Mouse (Mus musculus): ENCODE data around the gene Plekhg2. TPM values are rescaled to one million over a fixed set of nuclear protein-coding genes. Genes with fewer than 3 reads are reported as not detected.
A peak's percentile ranks its signal among the peaks of the same experiment; 100 is the strongest.

The Plekhg2 gene
- polyA plus RNA-seq, 1 experiment from 2014 or later, result 35.8 TPM

DNA sequence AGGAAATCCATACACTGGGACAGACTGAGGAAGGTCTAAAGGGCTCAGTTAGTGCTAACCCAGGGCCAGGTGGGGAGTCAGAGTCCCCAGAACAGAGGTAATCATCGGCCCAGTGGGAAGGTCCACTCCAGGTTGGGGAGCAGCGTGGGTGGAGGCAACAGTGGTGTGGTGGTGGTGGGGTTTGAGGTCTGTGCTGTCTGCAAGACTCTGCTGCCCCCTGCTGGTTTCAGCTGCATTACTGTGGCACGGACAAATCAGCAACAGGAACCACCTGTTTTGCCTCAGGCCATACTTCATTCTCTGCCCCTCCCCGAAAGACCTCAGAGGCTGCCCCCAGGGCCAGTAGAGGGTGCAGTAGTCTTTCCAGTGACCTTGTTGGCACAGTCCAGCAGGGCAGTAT lies 14.1 kb upstream of the Plekhg2 start:
- Histone ChIP-seq H3K27me3 (ENCODE audit: control insufficient read depth, insufficient read depth, low read length) (no peaks in the 10 kb centered on the region), H3K4me1 (ENCODE audit: control insufficient read depth, insufficient read depth, low read length) (peaks cover 26% of the 10 kb centered on the region), H3K27ac (ENCODE audit: low read length) (peak overlapping the region; percentile 58), H3K4me2 (ENCODE audit: low read depth, low read length) (no peak overlapping the region), H3K9me3 (replicated peaks; ENCODE audit: control insufficient read depth, low read length) (no peaks in the 10 kb centered on the region), H3K9ac (ENCODE audit: low read length) (no peak overlapping the region), H3K4me3 (ENCODE audit: low read length) (no peak overlapping the region), H3K36me3 (ENCODE audit: control insufficient read depth, insufficient read depth) (peaks cover 29% of the 10 kb centered on the region)
- ATAC-seq (replicated peaks; ENCODE audit: extremely low read depth, insufficient read depth, low FRiP score), result peak; percentile 31
- 10% methylated on average over 4 of the region's 4 CpGs for WGBS

DNA sequence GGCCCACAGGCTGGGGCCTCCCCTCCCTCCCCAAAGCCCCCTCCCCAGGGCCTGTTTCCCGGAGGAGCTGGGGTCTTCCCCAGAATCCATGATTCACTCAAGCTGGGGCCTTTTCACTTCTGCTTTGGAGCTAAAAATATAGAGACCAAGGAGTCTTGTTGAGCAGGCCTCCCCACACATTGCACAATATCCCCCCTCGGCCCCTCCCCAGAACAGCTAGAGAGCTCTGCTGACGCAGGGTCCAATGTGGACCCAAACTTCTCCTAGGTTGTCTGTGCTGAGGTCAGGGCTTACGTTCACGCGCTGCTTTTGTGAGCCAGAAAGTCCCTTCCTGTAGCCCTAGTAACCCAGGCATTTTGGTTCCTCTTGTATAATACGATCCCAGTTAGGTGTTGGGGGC lies 13.6 kb upstream of the Plekhg2 start:
- peaks cover 28% of the 10 kb centered on the region for H3K4me1 ChIP-seq (ENCODE audit: control insufficient read depth, insufficient read depth, low read length)
- H3K4me3 ChIP-seq (ENCODE audit: low read length), result no peak overlapping the region
- H3K9me3 ChIP-seq (replicated peaks; ENCODE audit: control insufficient read depth, low read length), result no peaks in the 10 kb centered on the region
- ATAC-seq (replicated peaks; ENCODE audit: extremely low read depth, insufficient read depth, low FRiP score), result no peak
- H3K36me3 ChIP-seq (ENCODE audit: control insufficient read depth, insufficient read depth), result peaks cover 29% of the 10 kb centered on the region
- WGBS, result 76% methylated on average over 7 of the region's 7 CpGs
- peak overlapping the region; percentile 58 for H3K27ac ChIP-seq (ENCODE audit: low read length)
- H3K27me3 ChIP-seq (ENCODE audit: control insufficient read depth, insufficient read depth, low read length), result no peaks in the 10 kb centered on the region
- no peak overlapping the region for H3K4me2 ChIP-seq (ENCODE audit: low read depth, low read length)
- H3K9ac ChIP-seq (ENCODE audit: low read length), result no peak overlapping the region

DNA sequence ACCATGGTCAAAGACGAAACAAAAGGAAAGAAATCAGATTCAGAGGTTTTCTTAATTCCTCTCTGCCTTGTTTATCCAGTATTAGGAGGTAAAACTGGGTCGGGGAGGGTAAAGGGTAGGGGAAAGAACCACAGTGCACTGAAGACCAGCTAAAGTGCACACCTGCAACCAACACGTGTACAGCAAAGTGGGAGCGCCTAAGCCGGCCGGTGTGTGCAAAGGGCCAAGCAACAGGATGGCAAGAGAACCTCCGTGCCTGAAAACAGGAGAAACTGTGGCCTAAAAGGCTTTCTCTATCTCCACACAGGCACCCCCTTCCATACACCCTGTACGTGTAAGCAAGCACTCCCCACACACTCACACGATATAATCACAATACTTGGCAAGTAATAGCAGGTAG lies 12.8 kb upstream of the Plekhg2 start:
- 92% methylated on average over 9 of the region's 9 CpGs for WGBS
- Histone ChIP-seq H3K9ac (ENCODE audit: low read length) (no peak overlapping the region), H3K9me3 (replicated peaks; ENCODE audit: control insufficient read depth, low read length) (no peaks in the 10 kb centered on the region), H3K4me1 (ENCODE audit: control insufficient read depth, insufficient read depth, low read length) (peaks cover 36% of the 10 kb centered on the region), H3K27ac (ENCODE audit: low read length) (peak overlapping the region; percentile 22; the same call in 1 of the 2 replicates), H3K4me3 (ENCODE audit: low read length) (no peak overlapping the region), H3K36me3 (ENCODE audit: control insufficient read depth, insufficient read depth) (peaks cover 26% of the 10 kb centered on the region), H3K27me3 (ENCODE audit: control insufficient read depth, insufficient read depth, low read length) (no peaks in the 10 kb centered on the region), H3K4me2 (ENCODE audit: low read depth, low read length) (no peak overlapping the region)
- no peak for ATAC-seq (replicated peaks; ENCODE audit: extremely low read depth, insufficient read depth, low FRiP score)

GRCm38 (mm10) chr7:28384162-28384561 lies 11.8 kb upstream of the Plekhg2 start:
- H3K4me3 ChIP-seq (ENCODE audit: low read length), result no peak overlapping the region
- H3K9me3 ChIP-seq (replicated peaks; ENCODE audit: control insufficient read depth, low read length), result no peaks in the 10 kb centered on the region
- no peaks in the 10 kb centered on the region for H3K27me3 ChIP-seq (ENCODE audit: control insufficient read depth, insufficient read depth, low read length)
- peaks cover 44% of the 10 kb centered on the region for H3K4me1 ChIP-seq (ENCODE audit: control insufficient read depth, insufficient read depth, low read length)
- WGBS, result 80% methylated on average over 6 of the region's 6 CpGs
- ATAC-seq (replicated peaks; ENCODE audit: extremely low read depth, insufficient read depth, low FRiP score), result no peak
- peak overlapping the region; percentile 97; the same call in 1 of the 2 replicates for H3K27ac ChIP-seq (ENCODE audit: low read length)
- no peak overlapping the region for H3K4me2 ChIP-seq (ENCODE audit: low read depth, low read length)
- no peak overlapping the region for H3K9ac ChIP-seq (ENCODE audit: low read length)
- H3K36me3 ChIP-seq (ENCODE audit: control insufficient read depth, insufficient read depth), result peaks cover 19% of the 10 kb centered on the region; the same call in 1 of the 2 replicates

GRCm38 (mm10) chr7:28383606-28384005 lies 11.2 kb upstream of the Plekhg2 start:
- H3K27me3 ChIP-seq (ENCODE audit: control insufficient read depth, insufficient read depth, low read length), result no peaks in the 10 kb centered on the region
- H3K9me3 ChIP-seq (replicated peaks; ENCODE audit: control insufficient read depth, low read length), result no peaks in the 10 kb centered on the region
- peak overlapping the region; percentile 70 for H3K9ac ChIP-seq (ENCODE audit: low read length)
- no peak overlapping the region for H3K4me3 ChIP-seq (ENCODE audit: low read length)
- no peak for ATAC-seq (replicated peaks; ENCODE audit: extremely low read depth, insufficient read depth, low FRiP score)
- H3K27ac ChIP-seq (ENCODE audit: low read length), result peak overlapping the region; percentile 97
- 68% methylated on average over 4 of the region's 4 CpGs for WGBS
- H3K36me3 ChIP-seq (ENCODE audit: control insufficient read depth, insufficient read depth), result peaks cover 14% of the 10 kb centered on the region; the same call in 1 of the 2 replicates
- H3K4me2 ChIP-seq (ENCODE audit: low read depth, low read length), result no peak overlapping the region
- peaks cover 44% of the 10 kb centered on the region for H3K4me1 ChIP-seq (ENCODE audit: control insufficient read depth, insufficient read depth, low read length)

- Histone ChIP-seq H3K27ac (ENCODE audit: low read length) (peak overlapping the region; percentile 97), H3K4me2 (ENCODE audit: low read depth, low read length) (peak overlapping the region; percentile 66), H3K9me3 (replicated peaks; ENCODE audit: control insufficient read depth, low read length) (no peaks in the 10 kb centered on the region), H3K4me3 (ENCODE audit: low read length) (peak overlapping the region; percentile 42), H3K27me3 (ENCODE audit: control insufficient read depth, insufficient read depth, low read length) (no peaks in the 10 kb centered on the region), H3K36me3 (ENCODE audit: control insufficient read depth, insufficient read depth) (peaks cover 8% of the 10 kb centered on the region; the same call in 1 of the 2 replicates), H3K4me1 (ENCODE audit: control insufficient read depth, insufficient read depth, low read length) (peaks cover 48% of the 10 kb centered on the region), H3K9ac (ENCODE audit: low read length) (peak overlapping the region; percentile 70)
- 10% methylated on average over 11 of the region's 11 CpGs for WGBS
- no peak for ATAC-seq (replicated peaks; ENCODE audit: extremely low read depth, insufficient read depth, low FRiP score)
These were observed 10.6 kb upstream of the Plekhg2 start for GRCm38 (mm10) chr7:28382981-28383396.

GRCm38 (mm10) chr7:28382347-28382951 lies 10.1 kb upstream of the Plekhg2 start:
- H3K27me3 ChIP-seq (ENCODE audit: control insufficient read depth, insufficient read depth, low read length), result no peaks in the 10 kb centered on the region
- H3K4me3 ChIP-seq (ENCODE audit: low read length), result peak overlapping the region; percentile 42
- 0 out of 2 replicates have a peak, but pooled peaks cover 9% of the 10 kb centered on the region for H3K36me3 ChIP-seq (ENCODE audit: control insufficient read depth, insufficient read depth)
- H3K27ac ChIP-seq (ENCODE audit: low read length), result peak overlapping the region; percentile 97
- ATAC-seq (replicated peaks; ENCODE audit: extremely low read depth, insufficient read depth, low FRiP score), result no peak
- peaks cover 53% of the 10 kb centered on the region for H3K4me1 ChIP-seq (ENCODE audit: control insufficient read depth, insufficient read depth, low read length)
- peak overlapping the region; percentile 66 for H3K4me2 ChIP-seq (ENCODE audit: low read depth, low read length)
- H3K9me3 ChIP-seq (replicated peaks; ENCODE audit: control insufficient read depth, low read length), result no peaks in the 10 kb centered on the region
- H3K9ac ChIP-seq (ENCODE audit: low read length), result peak overlapping the region; percentile 70
- 21% methylated on average over 10 of the region's 12 CpGs for WGBS

DNA sequence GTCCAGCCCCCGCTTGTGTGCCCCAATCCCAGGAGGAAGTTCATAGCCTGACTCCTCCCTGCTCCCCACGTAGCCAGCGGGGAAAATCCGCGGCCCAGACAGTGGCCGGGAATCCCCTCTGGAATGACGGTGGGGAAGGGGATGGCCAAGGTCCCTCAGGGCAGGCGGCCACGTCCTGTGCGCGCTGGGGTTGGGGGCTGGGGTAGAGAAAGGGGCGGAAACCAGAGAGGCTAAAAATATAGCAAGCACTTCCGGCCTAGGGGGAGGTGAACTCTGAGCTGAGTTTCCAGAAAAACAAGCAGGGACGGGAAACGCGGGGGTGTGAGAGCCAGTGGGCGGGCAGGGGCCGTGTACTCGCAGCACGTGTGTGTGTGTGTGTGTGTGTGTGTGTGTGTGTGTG lies 9.5 kb upstream of the Plekhg2 start:
- peak overlapping the region; percentile 97 for H3K27ac ChIP-seq (ENCODE audit: low read length)
- WGBS, result 0% methylated on average over 20 of the region's 20 CpGs
- no peaks in the 10 kb centered on the region for H3K9me3 ChIP-seq (replicated peaks; ENCODE audit: control insufficient read depth, low read length)
- no peaks in the 10 kb centered on the region for H3K27me3 ChIP-seq (ENCODE audit: control insufficient read depth, insufficient read depth, low read length)
- ATAC-seq (replicated peaks; ENCODE audit: extremely low read depth, insufficient read depth, low FRiP score), result peak; percentile 71
- H3K36me3 ChIP-seq (ENCODE audit: control insufficient read depth, insufficient read depth), result 0 out of 2 replicates have a peak, but pooled peaks cover 7% of the 10 kb centered on the region
- H3K4me3 ChIP-seq (ENCODE audit: low read length), result peak overlapping the region; percentile 42
- H3K4me2 ChIP-seq (ENCODE audit: low read depth, low read length), result peak overlapping the region; percentile 66
- peak overlapping the region; percentile 70 for H3K9ac ChIP-seq (ENCODE audit: low read length)
- H3K4me1 ChIP-seq (ENCODE audit: control insufficient read depth, insufficient read depth, low read length), result peaks cover 59% of the 10 kb centered on the region

GRCm38 (mm10) chr7:28381017-28381790 lies 8.8 kb upstream of the Plekhg2 start:
- Histone ChIP-seq H3K9me3 (replicated peaks; ENCODE audit: control insufficient read depth, low read length) (no peaks in the 10 kb centered on the region), H3K27ac (ENCODE audit: low read length) (peak overlapping the region; percentile 97), H3K27me3 (ENCODE audit: control insufficient read depth, insufficient read depth, low read length) (no peaks in the 10 kb centered on the region), H3K4me2 (ENCODE audit: low read depth, low read length) (peak overlapping the region; percentile 66), H3K9ac (ENCODE audit: low read length) (peak overlapping the region; percentile 70), H3K4me3 (ENCODE audit: low read length) (peak overlapping the region; percentile 42), H3K36me3 (ENCODE audit: control insufficient read depth, insufficient read depth) (0 out of 2 replicates have a peak, but pooled peaks cover 6% of the 10 kb centered on the region), H3K4me1 (ENCODE audit: control insufficient read depth, insufficient read depth, low read length) (peaks cover 61% of the 10 kb centered on the region)
- peak; percentile 37 for ATAC-seq (replicated peaks; ENCODE audit: extremely low read depth, insufficient read depth, low FRiP score)
- WGBS, result 7% methylated on average over 30 of the region's 30 CpGs
